Mouse (Mus musculus): ENCODE data around the gene Cux2.

Gene Cux2

DNA sequence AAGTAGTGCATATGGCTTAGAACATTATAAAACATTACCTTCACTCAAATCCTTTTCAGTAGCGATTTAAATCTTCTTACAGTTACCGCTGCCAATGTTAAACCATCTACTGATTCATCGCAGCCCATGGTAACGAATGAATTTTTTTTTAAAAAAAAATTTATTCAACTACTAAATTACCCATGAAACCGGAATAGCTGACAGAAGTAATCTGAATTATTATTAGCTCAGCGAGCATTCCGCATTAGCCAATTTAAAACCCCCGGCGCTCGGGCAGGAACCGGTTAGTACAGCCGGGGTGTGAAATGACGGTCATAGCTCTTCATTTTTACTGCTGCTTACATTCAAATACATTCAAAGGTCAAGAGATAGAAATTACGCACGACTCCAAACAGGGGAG lies 80.9 kb downstream of the Cux2 start:
- no peak for DNase-seq (ENCODE audit: inconsistent age in 2 of 2, low spot score in 1 of 2)

DNA sequence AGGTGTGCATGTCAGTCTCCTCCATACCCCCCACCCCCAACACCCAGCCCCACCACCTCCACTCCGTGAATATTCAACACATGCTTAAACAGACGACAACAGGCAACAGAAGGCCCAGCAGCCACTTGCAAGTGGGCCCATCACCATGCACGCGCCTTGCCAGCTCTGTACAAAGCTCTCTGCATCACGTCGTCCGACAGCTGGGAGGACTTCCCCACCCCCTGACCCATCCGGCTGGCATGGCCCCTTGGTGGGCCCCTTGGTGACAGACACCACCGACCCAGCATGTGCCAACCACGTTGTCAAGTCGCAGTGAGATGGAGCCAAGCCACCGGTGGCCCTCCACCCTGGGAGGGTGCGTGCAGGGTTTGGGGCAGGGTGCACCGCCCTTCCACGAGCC lies 81.5 kb downstream of the Cux2 start:
- no peak for DNase-seq (ENCODE audit: inconsistent age in 2 of 2, low spot score in 1 of 2)

DNA sequence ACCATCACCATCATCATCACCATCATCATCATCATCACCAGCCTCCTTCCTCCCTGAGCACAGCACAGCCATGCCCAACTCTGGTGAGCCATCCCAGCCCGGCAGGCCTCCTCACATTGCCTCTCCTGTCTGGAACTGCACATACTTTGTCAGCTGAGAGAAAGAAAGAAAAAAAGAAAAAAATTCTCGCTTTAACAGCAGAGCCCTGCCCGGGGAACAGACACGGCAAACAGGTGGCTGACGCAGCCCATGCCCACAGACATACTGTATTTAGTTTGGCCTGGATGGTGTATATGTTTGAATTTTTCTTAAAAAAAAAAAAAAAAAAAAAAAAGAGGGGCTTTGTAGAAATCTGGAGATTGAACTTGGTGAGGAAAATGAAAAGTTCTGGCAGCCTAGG lies 82.4 kb downstream of the Cux2 start:
- no peak for DNase-seq (ENCODE audit: inconsistent age in 2 of 2, low spot score in 1 of 2)

DNA sequence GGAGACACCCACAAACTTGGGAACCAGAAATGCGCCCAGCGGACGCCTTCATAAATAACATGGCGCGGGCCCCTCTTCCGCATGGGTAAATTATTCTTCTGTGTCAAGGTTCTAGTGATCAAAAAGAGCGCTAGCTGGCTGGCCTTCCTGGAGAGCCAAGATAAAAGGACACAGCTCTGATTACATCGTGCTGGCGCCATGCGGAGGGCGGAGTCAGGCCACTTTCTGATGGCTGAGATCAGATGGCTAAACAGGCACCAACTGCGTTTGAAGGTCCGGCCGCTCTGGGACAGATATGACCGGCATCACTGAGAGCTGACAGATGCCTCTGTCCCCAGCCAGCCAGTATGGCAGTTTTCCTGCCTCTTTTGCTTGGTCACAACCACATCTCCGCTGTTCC lies 83.0 kb downstream of the Cux2 start:
- DNase-seq (ENCODE audit: inconsistent age in 2 of 2, low spot score in 1 of 2), result peak; percentile 85 to 92

DNA sequence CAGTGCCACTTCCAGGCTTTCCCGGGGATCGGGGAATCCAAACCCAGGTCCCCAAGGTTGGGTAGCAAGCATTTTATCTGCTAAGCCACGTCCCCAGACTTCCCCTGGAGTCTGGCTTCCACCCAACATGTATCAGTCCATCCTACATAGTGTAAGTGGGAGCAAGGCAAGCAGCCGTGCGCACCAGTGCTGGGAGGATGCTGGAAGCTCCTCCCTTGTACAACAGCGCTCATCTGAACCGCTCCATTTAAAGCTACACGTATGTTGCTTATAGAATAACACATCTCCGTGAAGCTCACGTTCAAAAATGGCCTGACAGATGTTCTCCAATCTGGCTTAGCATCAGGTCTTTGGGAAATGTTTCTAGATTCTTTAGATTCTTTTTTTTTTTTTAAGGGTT lies 86.9 kb downstream of the Cux2 start:
- DNase-seq (ENCODE audit: inconsistent age in 2 of 2, low spot score in 1 of 2), result no peak

DNA sequence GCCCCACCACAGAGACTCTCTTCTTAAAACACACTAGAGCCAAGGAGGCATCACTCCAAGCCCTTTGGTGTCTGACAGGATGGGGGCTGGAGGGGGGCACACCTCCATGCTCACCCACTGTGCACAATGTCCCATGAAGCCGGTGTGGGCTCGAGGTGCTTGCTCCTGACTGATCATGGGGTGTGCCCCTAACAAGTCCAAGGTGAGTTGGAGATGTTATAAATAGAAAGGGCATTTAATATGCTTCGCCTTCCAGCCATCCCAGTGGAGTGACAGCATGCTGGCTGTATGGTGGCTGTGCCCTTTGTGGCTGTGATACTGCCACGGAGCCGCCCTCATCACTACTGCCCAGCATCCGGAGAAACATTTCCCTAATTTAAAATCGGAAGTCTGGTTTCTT lies 87.5 kb downstream of the Cux2 start:
- DNase-seq (ENCODE audit: inconsistent age in 2 of 2, low spot score in 1 of 2), result no peak

DNA sequence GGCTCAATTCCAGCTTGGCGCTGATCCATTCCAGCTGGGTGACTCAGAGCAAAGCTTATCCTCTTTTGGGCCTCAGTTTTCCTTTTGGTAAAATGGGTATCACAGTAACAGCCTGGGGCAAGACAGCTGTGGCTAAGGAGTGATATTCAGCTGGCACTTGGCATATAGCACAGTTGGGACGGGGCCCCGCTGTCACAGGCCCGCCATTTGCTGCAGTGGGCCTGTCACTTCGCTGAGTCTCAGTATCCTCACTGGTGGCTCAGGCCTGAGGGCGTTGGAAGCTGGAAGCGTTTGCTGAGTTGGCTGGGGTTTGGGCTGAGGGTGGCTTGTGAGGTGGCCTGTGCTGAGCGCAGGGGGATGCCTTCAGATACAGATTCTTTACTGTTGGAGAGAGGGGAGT lies 88.6 kb downstream of the Cux2 start:
- DNase-seq (ENCODE audit: inconsistent age in 2 of 2, low spot score in 1 of 2), result no peak

DNA sequence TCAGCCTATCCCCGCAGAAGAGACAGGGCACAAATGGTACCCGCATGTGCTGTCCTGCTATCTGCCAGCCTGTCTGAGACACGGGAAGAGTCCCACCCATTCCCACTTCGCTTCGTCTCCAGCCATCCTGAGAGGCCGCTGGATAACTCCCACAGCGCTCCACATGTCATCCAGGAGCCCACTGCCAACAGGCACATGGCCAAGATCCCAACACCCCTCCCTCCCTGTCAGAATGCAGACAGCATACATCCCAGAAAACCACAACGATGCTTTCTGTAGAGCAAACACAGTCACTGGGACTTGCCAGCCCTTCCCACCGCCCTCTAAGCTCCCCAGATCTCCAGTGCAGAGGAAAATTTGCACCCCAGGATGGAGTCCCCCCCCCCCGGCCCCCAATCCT lies 90.2 kb downstream of the Cux2 start:
- no peak for DNase-seq (ENCODE audit: inconsistent age in 2 of 2, low spot score in 1 of 2)

DNA sequence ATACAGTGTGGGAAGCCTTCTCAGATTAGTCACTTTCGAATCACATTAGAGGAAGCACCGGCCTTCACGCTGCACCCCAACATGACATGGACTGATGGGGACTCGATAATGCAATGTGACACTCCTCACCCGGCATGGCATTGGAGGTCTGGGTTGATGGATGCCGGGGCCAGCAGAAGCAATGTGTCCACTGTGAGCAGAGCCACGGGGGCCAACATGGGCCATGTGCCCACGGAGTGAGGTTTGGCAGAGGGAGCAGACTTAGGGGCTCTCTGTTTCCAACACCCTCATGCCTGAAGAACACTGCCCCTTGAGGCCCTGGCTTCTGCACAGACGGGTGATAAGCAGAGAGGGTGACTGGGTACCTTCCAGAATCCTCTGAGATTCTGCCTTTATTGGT lies 91.4 kb downstream of the Cux2 start:
- DNase-seq (ENCODE audit: inconsistent age in 2 of 2, low spot score in 1 of 2), result no peak

DNA sequence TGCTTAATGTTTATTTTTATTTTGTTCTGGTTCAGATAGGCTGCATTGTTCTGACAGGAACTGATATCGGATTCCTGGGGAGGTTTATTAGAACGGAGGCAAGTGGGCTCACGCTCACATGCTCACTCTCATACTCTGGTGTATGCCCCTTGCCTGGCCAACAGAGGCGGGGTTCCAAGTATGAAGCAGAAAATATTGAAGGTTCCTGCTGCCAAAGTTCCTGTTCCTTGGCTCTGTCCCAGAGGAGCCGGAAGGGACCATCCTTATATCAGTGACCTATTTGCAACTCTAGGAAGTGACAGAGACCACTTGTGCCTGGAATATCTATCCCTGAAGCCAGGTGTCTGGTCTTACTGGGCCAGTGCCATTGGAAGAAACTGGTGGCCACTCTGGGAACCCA lies 94.1 kb downstream of the Cux2 start:
- DNase-seq (ENCODE audit: inconsistent age in 2 of 2, low spot score in 1 of 2), result no peak

DNA sequence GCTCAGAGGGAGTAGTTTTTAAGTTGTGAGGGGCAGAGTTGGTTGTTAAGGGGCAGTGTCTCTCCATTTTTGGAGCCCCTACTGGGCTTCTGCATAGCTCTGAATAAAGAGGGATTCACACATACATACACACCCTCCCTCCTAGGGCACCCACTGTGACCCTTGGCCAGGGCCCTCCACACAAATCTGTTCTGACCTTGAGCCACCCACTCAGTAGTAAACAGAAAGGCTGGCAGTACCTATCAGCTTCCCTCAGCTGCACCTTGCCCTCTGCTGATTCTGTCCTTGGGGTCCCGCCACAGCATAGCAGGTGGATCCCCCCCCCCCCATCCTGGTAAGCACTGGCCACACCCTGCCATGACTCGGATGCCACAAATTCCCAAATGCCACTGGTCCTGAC lies 99.7 kb downstream of the Cux2 start:
- DNase-seq (ENCODE audit: inconsistent age in 2 of 2, low spot score in 1 of 2), result peak in 1 of 2 experiments; percentile 42

DNA sequence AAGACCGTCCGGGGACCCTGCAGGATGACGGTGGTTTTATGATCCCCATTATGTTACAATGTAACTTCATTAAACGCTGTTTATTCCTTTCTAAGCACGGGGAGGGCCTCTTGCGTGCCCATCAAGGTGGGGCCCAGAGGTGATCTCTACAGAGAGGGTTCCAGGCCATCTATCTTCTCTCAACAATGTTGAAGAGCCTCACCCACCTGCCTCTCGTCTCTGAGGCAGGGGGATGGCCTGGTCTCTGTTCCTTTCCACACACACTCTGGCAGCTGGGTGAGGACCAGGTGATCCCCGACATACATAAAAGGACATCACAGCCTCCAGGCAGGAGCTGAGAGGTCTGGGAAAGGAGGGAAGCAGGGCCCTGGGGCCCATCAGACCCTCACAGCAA lies 100.9 kb downstream of the Cux2 start:
- DNase-seq (ENCODE audit: inconsistent age in 2 of 2, low spot score in 1 of 2), result no peak

DNA sequence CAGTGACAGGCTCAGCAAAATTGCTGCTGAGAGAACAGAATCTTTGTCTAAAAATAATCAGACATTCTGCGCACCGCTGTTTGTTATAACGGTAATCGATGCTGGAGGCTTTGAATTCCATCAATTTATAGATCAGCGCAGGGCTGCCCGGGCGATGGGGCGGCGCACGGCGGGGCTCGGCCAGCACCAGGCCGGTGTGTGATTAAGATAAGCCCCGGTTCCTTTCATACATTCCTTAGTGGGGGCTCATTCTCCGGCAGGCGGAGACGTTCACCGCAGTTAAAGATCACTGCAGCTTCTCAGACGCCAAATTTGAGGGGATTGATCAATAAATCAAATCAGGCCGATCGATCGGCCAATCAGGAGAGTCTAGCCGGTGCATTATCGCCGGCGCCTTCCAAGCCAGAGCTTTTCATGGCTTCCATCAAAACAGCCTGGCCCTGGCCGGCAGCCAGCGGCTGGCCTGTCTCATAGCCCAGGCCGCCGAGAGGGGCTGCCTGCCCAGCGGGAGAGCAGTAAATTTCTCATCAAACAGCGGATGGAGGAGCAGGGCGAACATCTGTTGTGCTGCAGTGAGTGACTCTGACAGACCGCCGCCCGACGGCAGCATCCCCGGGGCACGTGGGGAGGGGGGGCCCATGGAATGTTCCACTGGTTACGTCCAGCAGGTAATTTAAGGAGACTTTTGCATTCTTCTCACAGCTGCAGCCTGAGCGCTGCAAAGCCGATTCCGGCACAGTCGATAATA lies 101.4 kb downstream of the Cux2 start:
- DNase-seq (ENCODE audit: inconsistent age in 2 of 2, low spot score in 1 of 2), result peak; percentile 71 to 86

DNA sequence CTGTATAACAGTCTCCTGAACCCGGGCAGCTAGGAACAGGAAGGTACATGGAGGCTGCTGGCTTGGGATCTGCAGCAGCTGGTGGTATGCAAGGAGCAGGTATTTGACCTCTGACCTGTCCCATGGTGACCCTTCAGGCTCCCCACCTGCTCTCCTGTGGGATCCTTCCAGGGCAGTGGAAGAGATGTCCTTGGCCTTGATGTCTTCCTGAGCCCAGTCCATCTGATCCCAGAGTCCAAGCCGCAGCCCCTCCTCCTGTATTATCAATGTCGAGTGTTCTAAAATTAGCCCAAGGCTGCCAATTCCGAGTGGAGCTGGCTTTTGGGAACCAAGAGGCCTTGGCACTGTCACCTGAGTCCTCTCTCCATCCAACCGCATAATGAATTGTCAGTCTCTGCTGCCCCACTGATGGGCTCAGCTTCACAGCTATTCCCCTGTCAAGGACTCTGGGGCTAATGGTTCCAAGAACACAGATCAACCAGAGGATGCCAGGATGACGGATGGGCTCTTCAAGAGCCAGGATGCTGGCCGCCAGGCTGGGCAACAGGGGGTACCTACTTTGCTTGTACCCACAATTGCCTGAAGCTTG lies 103.2 kb downstream of the Cux2 start:
- DNase-seq (ENCODE audit: inconsistent age in 2 of 2, low spot score in 1 of 2), result peak; percentile 73 to 84

DNA sequence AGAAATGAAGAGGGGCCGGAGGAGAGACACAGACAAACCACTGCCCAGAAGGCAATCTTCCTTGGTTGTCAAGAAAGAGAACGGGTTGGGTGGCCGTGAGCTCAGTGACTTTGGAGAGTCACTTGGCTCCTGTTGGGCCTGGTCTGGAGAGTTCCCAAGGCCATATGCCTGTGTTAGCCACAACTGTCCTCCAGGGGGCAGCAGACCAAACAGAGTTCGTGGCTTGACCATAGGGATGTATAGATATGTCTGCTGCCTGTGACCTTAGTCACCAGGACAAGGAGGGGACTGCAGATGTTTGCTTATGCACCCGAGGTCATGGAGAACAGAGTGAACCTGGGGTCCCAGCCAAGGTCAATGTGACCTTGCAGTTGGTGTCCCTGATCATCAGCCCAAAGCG lies 104.1 kb downstream of the Cux2 start:
- DNase-seq (ENCODE audit: inconsistent age in 2 of 2, low spot score in 1 of 2), result peak; percentile 65 to 88

DNA sequence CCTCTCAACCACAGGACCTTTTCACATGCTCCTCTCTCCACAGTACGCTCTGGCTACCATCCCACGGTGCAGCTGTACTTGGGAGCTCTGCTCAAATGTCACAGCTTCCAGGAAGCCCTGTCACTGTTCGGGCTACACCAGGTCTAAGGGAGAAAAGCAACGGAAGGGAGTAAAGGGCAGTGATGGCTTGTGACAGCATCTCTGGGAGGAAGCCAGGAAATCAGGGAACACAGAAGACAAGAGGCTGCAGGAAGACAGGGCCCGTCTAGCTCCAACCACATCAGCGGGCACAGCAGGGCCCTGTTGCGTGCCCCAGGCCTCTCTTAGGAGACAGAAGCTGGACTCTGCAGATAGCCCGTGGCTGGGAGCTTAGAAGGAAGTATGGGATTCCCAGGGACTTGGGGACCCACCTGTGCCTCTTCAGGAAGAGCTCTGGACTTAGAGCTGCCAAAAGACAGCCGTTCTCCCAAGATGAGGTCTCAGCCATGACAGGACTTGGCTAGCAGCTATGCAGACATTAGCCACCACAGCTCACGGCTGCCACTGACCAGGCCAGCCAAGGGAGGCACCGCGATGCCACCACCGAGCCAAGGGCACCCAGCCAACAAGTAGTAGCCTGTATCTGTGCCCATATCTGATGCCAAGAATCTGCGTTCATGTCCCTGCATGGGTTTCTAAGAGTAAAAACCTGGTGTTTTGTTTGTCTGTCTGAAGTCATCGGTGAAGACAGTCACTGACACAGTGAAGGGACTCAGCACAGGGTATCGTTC lies 105.7 kb downstream of the Cux2 start:
- DNase-seq (ENCODE audit: inconsistent age in 2 of 2, low spot score in 1 of 2), result peak in 1 of 2 experiments; percentile 63

DNA sequence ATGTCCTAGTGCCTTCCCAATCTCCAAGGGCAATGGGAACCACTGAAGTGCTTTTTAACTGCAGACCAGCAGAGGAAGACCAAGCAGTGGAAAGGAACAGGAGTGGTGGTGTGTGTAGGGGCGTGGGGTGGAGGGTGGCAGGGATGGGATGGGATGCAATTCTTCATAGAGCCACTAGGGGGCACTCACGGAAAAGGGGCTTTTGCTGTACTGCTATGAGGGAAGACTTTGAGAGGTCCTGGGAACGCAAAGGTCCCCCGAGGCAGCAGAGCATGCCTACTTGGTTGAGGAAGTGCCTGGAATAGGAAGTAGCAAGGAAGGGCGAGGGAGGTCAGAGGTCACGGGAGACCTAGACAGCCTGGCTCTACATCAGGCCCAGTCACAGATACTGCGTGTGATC lies 106.4 kb downstream of the Cux2 start:
- peak in 1 of 2 experiments; percentile 56 for DNase-seq (ENCODE audit: inconsistent age in 2 of 2, low spot score in 1 of 2)

DNA sequence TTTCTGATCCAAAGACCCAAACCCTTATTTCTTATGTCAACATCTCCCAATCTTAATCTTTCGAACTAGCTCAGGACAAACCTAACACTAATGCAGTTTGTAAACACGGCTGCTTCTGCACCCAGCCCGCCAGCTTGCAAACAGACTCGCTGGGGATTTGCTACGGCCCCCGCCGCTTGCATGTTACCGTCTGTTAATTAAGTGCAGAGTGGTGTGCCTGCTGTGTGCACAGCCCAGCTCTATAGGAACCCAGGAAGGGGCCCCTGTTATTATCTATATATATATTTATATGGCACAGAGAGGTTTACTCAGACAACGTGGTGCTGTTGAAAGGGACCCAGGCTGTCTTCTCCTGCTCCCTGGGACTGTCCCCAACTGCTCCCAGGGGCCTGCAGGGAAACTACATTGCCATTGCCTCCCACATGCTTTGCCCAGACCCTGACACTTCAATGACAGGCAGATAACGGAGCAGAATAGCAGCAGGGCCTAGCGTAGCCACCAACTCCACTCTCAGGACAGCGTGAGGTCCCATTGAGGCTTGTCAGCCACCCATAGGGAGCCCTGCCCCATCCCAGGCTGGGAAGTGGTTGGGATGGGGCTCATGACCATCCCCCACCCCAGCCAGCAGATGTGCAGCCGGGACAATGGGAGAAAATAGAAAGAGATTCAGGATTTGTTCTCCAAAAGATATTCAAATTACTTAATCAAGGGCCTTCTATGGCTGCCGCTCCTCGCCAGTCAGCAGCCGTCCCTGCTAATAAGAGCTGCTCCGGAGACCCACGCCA lies 111.6 kb downstream of the Cux2 start:
- no peak for DNase-seq (ENCODE audit: inconsistent age in 2 of 2, low spot score in 1 of 2)

DNA sequence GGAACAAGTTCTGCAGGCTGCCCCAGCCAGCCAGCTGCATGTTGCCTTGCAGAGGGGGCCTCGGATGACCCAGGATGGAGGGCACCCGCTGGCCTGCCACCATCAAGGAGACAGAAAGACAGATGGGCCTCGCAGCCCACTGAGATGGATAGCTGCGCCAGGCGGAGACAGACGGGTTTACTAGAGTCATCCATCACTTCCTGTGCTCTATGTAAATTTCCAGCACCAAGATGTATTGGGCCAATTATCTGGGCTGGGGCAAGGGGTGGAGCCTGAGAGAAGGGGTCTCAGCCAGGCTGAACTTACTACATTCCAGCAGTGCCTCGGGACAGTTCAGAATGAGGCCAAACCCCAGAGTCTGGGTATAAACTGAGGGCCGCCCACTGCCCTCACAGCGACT lies 119.6 kb downstream of the Cux2 start:
- DNase-seq (ENCODE audit: inconsistent age in 2 of 2, low spot score in 1 of 2), result no peak

DNA sequence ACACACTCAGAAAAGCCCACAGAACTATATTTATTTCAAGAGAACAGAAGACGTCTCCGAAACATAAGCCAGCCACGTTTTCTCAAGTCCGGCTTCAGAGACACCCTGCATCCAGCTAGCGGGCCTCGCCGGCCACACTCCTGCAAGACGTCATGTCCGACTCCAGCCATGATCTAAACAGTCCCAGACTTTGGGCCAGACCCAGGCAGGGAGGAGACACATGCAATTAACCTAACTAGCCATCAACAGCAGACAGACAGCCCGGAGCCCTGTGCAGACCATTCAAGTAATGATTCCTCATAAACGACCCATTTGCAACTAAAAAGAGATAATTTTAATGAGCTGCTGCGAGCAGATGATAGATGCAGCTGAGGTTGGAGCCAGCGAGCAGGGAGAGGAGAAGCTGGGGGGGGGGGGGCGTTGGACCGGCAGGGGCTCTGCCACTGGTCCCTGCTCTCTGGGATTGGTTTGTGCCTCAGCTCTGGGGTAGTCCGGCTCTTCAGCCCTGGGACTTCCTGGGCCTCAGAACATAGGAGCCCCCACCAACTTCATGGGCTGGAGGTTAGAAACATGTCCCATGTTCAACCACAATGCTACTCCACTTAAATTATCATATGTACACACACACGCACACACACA lies 121.4 kb downstream of the Cux2 start:
- DNase-seq (ENCODE audit: inconsistent age in 2 of 2, low spot score in 1 of 2), result no peak

DNA sequence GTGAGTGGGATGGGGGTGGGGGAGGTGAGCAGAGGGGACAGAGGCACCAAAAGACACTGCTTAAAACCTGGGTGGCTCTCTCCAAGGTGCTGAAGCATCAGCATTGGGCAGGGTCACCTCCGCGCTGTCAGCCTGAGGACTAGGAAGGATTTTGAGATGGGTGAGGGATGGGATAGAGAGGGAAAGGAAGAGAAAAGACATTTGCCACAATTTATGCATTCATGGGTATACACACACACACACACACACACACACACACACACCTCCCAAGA lies 123.4 kb downstream of the Cux2 start:
- no peak for DNase-seq (ENCODE audit: inconsistent age in 2 of 2, low spot score in 1 of 2)
